Mouse (Mus musculus) myocyte (in vitro differentiated cells): ENCODE data around the gene Rpl3. TPM values are rescaled to one million over a fixed set of nuclear protein-coding genes. Genes with fewer than 3 reads are reported as not detected.

ENCODE experiments used
- H3K27me3 ChIP-seq: one replicate; pipeline ENCODE4 v1.6.1; 2011; ENCODE audit not compliant: control insufficient read depth, insufficient read depth, insufficient read length
- H3K36me3 ChIP-seq: one replicate; pipeline ENCODE4 v1.6.1; 2011; ENCODE audit not compliant: control insufficient read depth, insufficient read depth
- H3K4me2 ChIP-seq: one replicate; pipeline ENCODE4 v1.6.1; 2011; ENCODE audit warnings: low read depth, control low read depth
- H3K4me3 ChIP-seq: one replicate; pipeline ENCODE4 v1.5.1; 2011; ENCODE audit warnings: mild to moderate bottlenecking, control low read depth, moderate library complexity
- H3K79me2 ChIP-seq: one replicate; pipeline ENCODE4 v1.6.1; 2011; ENCODE audit not compliant: control insufficient read depth, insufficient read depth
- H3ac ChIP-seq: one replicate; pipeline ENCODE4 v1.6.1; 2011; ENCODE audit not compliant: control insufficient read depth, insufficient read length
- CEBPB ChIP-seq: IDR thresholded peaks from 2 replicates; pipeline ENCODE4 v1.6.1; 2011; ENCODE audit warnings: mild to moderate bottlenecking, moderate library complexity; ENCODE audit not compliant: poor library complexity, insufficient read depth, severe bottlenecking
- E2F4 ChIP-seq: IDR thresholded peaks from one replicate; pipeline ENCODE4 v1.6.1; 2011; ENCODE audit warnings: mild to moderate bottlenecking, control low read depth, moderate library complexity; ENCODE audit not compliant: insufficient read depth
- MAX ChIP-seq: IDR thresholded peaks from one replicate; pipeline ENCODE4 v1.6.1; 2011; ENCODE audit warnings: low read depth, mild to moderate bottlenecking, control low read depth
- MYOD1 ChIP-seq, 3 experiments: IDR thresholded peaks; one replicate each; pipeline ENCODE4 v1.6.1; 2011; ENCODE audit warnings: control low read depth in 2 of 3, low read depth in 2 of 3, mild to moderate bottlenecking in 2 of 3, moderate library complexity in 1 of 3; ENCODE audit not compliant: insufficient read length in 2 of 3, control insufficient read depth in 1 of 3
- MYOG ChIP-seq, 3 experiments: IDR thresholded peaks; one replicate each; pipeline ENCODE4 v1.6.1; 2011; ENCODE audit warnings: control low read depth in 2 of 3, low read depth in 2 of 3, mild to moderate bottlenecking in 2 of 3; ENCODE audit not compliant: insufficient read length in 2 of 3, control insufficient read depth in 1 of 3, insufficient read depth in 1 of 3
- POLR2A ChIP-seq: IDR thresholded peaks from one replicate; pipeline ENCODE4 v1.6.1; 2011; ENCODE audit warnings: low read depth, mild to moderate bottlenecking, control low read depth, moderate library complexity; ENCODE audit not compliant: insufficient read length
- POLR2AphosphoS2 ChIP-seq: IDR thresholded peaks from one replicate; pipeline ENCODE4 v1.6.1; 2011; ENCODE audit warnings: low read depth, control low read depth; ENCODE audit not compliant: insufficient read length
- REST ChIP-seq: IDR thresholded peaks from one replicate; pipeline ENCODE4 v1.6.1; 2011; ENCODE audit warnings: mild to moderate bottlenecking, control low read depth, moderate library complexity; ENCODE audit not compliant: insufficient read depth, insufficient read length
- SRF ChIP-seq: IDR thresholded peaks from one replicate; pipeline ENCODE4 v1.6.1; 2011; ENCODE audit warnings: low read depth; ENCODE audit not compliant: control insufficient read depth, insufficient read length
- TCF12 ChIP-seq: IDR thresholded peaks from one replicate; pipeline ENCODE4 v1.6.1; 2011; ENCODE audit warnings: mild to moderate bottlenecking, control low read depth; ENCODE audit not compliant: poor library complexity, insufficient read depth, severe bottlenecking
- TCF3 ChIP-seq: IDR thresholded peaks from one replicate; pipeline ENCODE4 v1.6.1; 2011; ENCODE audit warnings: low read depth, control low read depth; ENCODE audit not compliant: insufficient read length
- USF1 ChIP-seq: IDR thresholded peaks from one replicate; pipeline ENCODE4 v1.6.1; 2011; ENCODE audit warnings: low read depth, mild to moderate bottlenecking, control low read depth, moderate library complexity
- polyA plus RNA-seq: library from polyadenylated mRNA; unstranded; fragments of >200 nt; fragmentation: generic; extraction: Trizol; gene quantifications from one replicate; pipeline ENCODE4 v1.2.1, GENCODE M21; 2012; ENCODE audit warnings: missing spikeins

Rpl3 gene
- 1,089 TPM for polyA plus RNA-seq

GRCm38 (mm10) chr15:80091121-80091955 lies at the start of gene Rpl3, which contains the start of gene Syngr1:
Gene Rpl3, minus strand, starts transcription at chr15:80091868.
Gene Syngr1, plus strand, starts transcription at chr15:80091334.
- Histone ChIP-seq H3K27me3 (no peaks in the 10 kb centered on the region), H3ac (peak within 1 kb of the TSS; percentile 2), H3K36me3 (no peaks in the 10 kb centered on the region), H3K79me2 (no peaks in the 10 kb centered on the region), H3K4me2 (peak within 1 kb of the TSS; percentile 94), H3K4me3 (peak within 1 kb of the TSS; percentile 22)
- TF ChIP-seq MAX (no peak), CEBPB (no peak), E2F4 (no peak), TCF3 (peak; percentile 12), POLR2A (peak; percentile 8), MYOD1 (IDR thresholded peaks at IDR 0.05; ENCODE audit: control insufficient read depth in 1 of 3, insufficient read length in 2 of 3, low read depth in 2 of 3) (peak in 2 of 3 experiments; percentile 77 to 90), MYOG (IDR thresholded peaks at IDR 0.05; ENCODE audit: control insufficient read depth in 1 of 3, insufficient read depth in 1 of 3, insufficient read length in 2 of 3, low read depth in 2 of 3) (peak in 2 of 3 experiments; percentile 71 to 88), SRF (no peak), USF1 (no peak), REST (no peak), TCF12 (peak; percentile 17), POLR2AphosphoS2 (no peak)

GRCm38 (mm10) chr15:80140878-80141277 lies 49.2 kb upstream of the Rpl3 start:
- no peaks in the 10 kb centered on the region for H3K27me3 ChIP-seq
- H3K4me2 ChIP-seq = no peak overlapping the region
- peaks cover 47% of the 10 kb centered on the region for H3K36me3 ChIP-seq
- H3K79me2 ChIP-seq = peaks cover 88% of the 10 kb centered on the region
- H3K4me3 ChIP-seq = no peak overlapping the region
- H3ac ChIP-seq = no peak overlapping the region
- TF ChIP-seq E2F4 (no peak), MAX (no peak), MYOG (IDR thresholded peaks at IDR 0.05; ENCODE audit: control insufficient read depth in 1 of 3, insufficient read depth in 1 of 3, insufficient read length in 2 of 3, low read depth in 2 of 3) (no peak), REST (no peak)

GRCm38 (mm10) chr15:80140302-80140701 lies 48.6 kb upstream of the Rpl3 start:
- no peak overlapping the region for H3K4me3 ChIP-seq
- H3K79me2 ChIP-seq = peaks cover 93% of the 10 kb centered on the region
- no peak overlapping the region for H3ac ChIP-seq
- H3K4me2 ChIP-seq = no peak overlapping the region
- TF ChIP-seq SRF = no peak
- TF ChIP-seq TCF12 = no peak
- H3K36me3 ChIP-seq = peaks cover 47% of the 10 kb centered on the region
- no peaks in the 10 kb centered on the region for H3K27me3 ChIP-seq

- Histone ChIP-seq H3K27me3 (no peaks in the 10 kb centered on the region), H3ac (no peak overlapping the region), H3K36me3 (peaks cover 31% of the 10 kb centered on the region), H3K79me2 (peaks cover 97% of the 10 kb centered on the region), H3K4me2 (peak overlapping the region; percentile 58), H3K4me3 (no peak overlapping the region)
- TF ChIP-seq TCF3 (no peak), E2F4 (no peak), MYOG (IDR thresholded peaks at IDR 0.05; ENCODE audit: control insufficient read depth in 1 of 3, insufficient read depth in 1 of 3, insufficient read length in 2 of 3, low read depth in 2 of 3) (peak in 1 of 3 experiments; percentile 19), CEBPB (0 out of 2 replicates have a peak, but pooled peaks have one; percentile 1), TCF12 (peak; percentile 12), SRF (no peak), MYOD1 (IDR thresholded peaks at IDR 0.05; ENCODE audit: control insufficient read depth in 1 of 3, insufficient read length in 2 of 3, low read depth in 2 of 3) (peak in 2 of 3 experiments; percentile 68 to 73), MAX (no peak)
Observed at GRCm38 (mm10) chr15:80137945-80138791, 46.5 kb upstream of the Rpl3 start.

- H3K79me2 ChIP-seq = peaks cover 82% of the 10 kb centered on the region
- no peak overlapping the region for H3K4me3 ChIP-seq
- H3K4me2 ChIP-seq = peak overlapping the region; percentile 55
- peaks cover 17% of the 10 kb centered on the region for H3K36me3 ChIP-seq
- H3ac ChIP-seq = no peak overlapping the region
- H3K27me3 ChIP-seq = no peaks in the 10 kb centered on the region
- TF ChIP-seq CEBPB (0 out of 2 replicates have a peak, but pooled peaks have one; percentile 0), USF1 (no peak), TCF12 (no peak), TCF3 (no peak), REST (no peak), MYOD1 (IDR thresholded peaks at IDR 0.05; ENCODE audit: control insufficient read depth in 1 of 3, insufficient read length in 2 of 3, low read depth in 2 of 3) (peak in 2 of 3 experiments; percentile 32 to 70), MAX (no peak), MYOG (IDR thresholded peaks at IDR 0.05; ENCODE audit: control insufficient read depth in 1 of 3, insufficient read depth in 1 of 3, insufficient read length in 2 of 3, low read depth in 2 of 3) (peak; percentile 6 to 54 (median 34)), E2F4 (no peak), SRF (no peak), POLR2A (peak; percentile 17), POLR2AphosphoS2 (no peak)
Observed at GRCm38 (mm10) chr15:80136645-80137044, 45.0 kb upstream of the Rpl3 start.
